Comparison of ENCODE assay signal across 12 mouse cellular contexts in the genomic region with DNA sequence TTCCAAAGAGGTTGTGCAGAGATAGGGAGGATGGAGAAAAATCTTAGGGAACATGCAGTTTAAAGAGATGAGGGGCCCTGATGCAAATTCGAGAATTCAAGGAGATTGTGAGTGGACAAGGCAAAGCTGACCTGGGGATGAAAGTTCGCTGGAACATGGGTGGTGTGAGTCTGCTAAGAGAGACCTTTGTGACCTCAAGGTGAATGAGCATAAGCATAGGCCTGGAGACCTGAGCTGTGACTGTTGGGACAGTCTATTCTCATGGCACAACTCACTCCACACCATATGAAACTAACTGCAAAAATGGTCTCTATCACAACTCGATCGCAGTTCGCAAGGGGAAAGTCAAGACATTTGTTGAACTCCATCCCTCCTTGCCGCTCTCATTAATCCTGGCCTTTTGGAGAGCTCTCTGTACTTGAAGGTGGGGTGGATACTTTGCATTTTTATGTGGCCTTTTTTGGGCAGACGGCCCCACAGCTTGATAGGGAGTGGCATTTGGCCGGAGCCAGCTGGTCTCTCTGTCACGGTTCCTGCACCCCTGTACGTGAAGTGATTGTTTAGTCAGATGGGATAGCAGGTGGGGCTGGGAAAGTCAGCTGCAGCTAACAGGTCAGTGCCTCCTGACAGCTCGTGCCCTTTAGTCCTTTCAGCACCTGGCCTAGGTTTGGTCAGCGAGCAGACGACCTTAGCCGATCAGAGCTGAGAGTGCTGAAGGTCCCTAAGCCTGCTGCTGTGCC.
DNase-seq lines count a peak whose midpoint lies in the region; ATAC-seq and TF ChIP-seq lines count a peak whose summit lies in the region.
"Had no signal": no experiment of that assay in that cellular context is flagged by ENCODE, and none has a peak within 500 bp of the region (broad histone marks: within the 10 kb centered on the region; RNA-seq: fewer than 3 reads in every experiment).

No protein-coding gene starts in this region.

- TF ChIP-seq CTCF in gastrocnemius, adult 2 months (IDR thresholded peaks at IDR 0.05), result no peak

- H3K4me2 ChIP-seq in neural tube, embryonic 15.5 days, result no peak overlapping the region
- H3K4me2 ChIP-seq: heart, embryonic 15.5 days; stomach, embryonic 15.5 days had no signal

- DNase-seq in embryo, embryonic 10.5 days (ENCODE audit: low spot score), result peak; percentile 31
- DNase-seq in embryo, embryonic 9.5 days (ENCODE audit: extremely low spot score), result no peak
- DNase-seq in ovary, postnatal 36 days (ENCODE audit: low spot score), result peak; percentile 10
- DNase-seq in ovary, postnatal 10 days (ENCODE audit: low spot score), result no peak
- peak; percentile 8 to 35 for DNase-seq in kidney, adult 8-10 months
- DNase-seq in gastrocnemius, adult 2 months, result no peak

- H3K27ac ChIP-seq in neural tube, embryonic 15.5 days (replicated peaks), result peak overlapping the region; percentile 38; the same call in 1 of the 2 replicates
- H3K27ac ChIP-seq in gastrocnemius, adult 2 months, result no peak overlapping the region
- H3K27ac ChIP-seq: heart, embryonic 15.5 days; macrophage; stomach, embryonic 15.5 days had no signal

- 65% methylated on average over 14 of the region's 14 CpGs for WGBS in neural tube, embryonic 15.5 days

- peaks cover 27% of the 10 kb centered on the region for H3K4me1 ChIP-seq in neural tube, embryonic 15.5 days

- H3K36me3 ChIP-seq in neural tube, embryonic 15.5 days, result no peaks in the 10 kb centered on the region
- H3K36me3 ChIP-seq: heart, embryonic 15.5 days; stomach, embryonic 15.5 days had no signal

- no peaks in the 10 kb centered on the region for H3K9me3 ChIP-seq in neural tube, embryonic 15.5 days (replicated peaks)
- H3K9me3 ChIP-seq: heart, embryonic 15.5 days; stomach, embryonic 15.5 days had no signal

- ATAC-seq in neural tube, embryonic 15.5 days (ENCODE audit: low FRiP score), result no peak; the same call in 1 of the 2 replicates
- ATAC-seq in megakaryocyte, adult 5-6 weeks (ENCODE audit: poor library complexity, severe bottlenecking), result no peak

- no peaks in the 10 kb centered on the region for H3K27me3 ChIP-seq in neural tube, embryonic 15.5 days (replicated peaks)
- H3K27me3 ChIP-seq: heart, embryonic 15.5 days; stomach, embryonic 15.5 days had no signal

- no peak overlapping the region for H3K4me3 ChIP-seq in neural tube, embryonic 15.5 days (replicated peaks)
- H3K4me3 ChIP-seq in gastrocnemius, adult 2 months, result no peak overlapping the region
- H3K4me3 ChIP-seq: erythroblast, embryonic 14.5 days; heart, embryonic 15.5 days; stomach, embryonic 15.5 days had no signal

- H3K9ac ChIP-seq in neural tube, embryonic 15.5 days (replicated peaks), result no peak overlapping the region
- H3K9ac ChIP-seq: heart, embryonic 15.5 days; stomach, embryonic 15.5 days had no signal

- intact Hi-C loops in gastrocnemius, adult 2 months (cut with DNase I), result no loop called here

Comparison
In these comparisons a context has a peak if more than half of its experiments do, and no peak if none do; other contexts are left out.
1. DNase-seq: peak in embryo, embryonic 10.5 days (single experiment), ovary, postnatal 36 days (single experiment) and kidney, adult 8-10 months (2 of 2); none in embryo, embryonic 9.5 days (single experiment), ovary, postnatal 10 days (single experiment) and gastrocnemius, adult 2 months (single experiment).